Mouse (Mus musculus) heart, postnatal 14 days (tissue): ENCODE data around the gene Ubtd2. TPM values are rescaled to one million over a fixed set of nuclear protein-coding genes. Genes with fewer than 3 reads are reported as not detected.
A peak's percentile ranks its signal among the peaks of the same experiment; 100 is the strongest.

Source experiments
- DNase-seq, 2 experiments: peaks; one replicate each; pipeline ENCODE4 v3.0.0; 2021 to 2022
- intact Hi-C: fragments of 180-260 bp; cut with DNase I; formaldehyde crosslinking; loops from one replicate; pipeline ENCODE4 v1.15.1; 2025
- total RNA-seq, 2 experiments: library from RNA; stranded (reverse); gene quantifications; 2 replicates each; pipeline ENCODE4 v1.2.3; 2021

Ubtd2 gene
- total RNA-seq, 2 experiments from 2014 or later: 10.9 to 11.8 TPM

DNA sequence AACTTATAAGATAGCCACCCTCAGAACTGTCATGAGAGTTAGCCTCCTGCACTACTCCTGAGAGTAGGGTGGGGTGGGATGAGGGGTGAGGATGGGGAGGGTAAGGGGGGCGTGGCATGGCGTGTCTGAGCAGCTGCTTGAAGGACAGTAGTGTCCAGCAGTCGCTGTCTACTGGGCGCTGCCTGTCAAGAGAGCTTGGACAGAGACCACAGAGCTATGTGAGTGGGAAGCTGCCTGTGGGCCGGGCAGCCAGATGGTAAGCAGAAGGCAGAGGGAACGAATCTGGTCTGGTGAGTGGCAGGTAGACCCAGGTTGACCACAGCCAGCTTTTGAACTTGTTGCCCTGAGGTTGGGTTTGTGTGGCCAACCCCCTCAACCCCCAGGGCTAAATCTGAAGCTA, 85.3 kb downstream of the Ubtd2 start:
- DNase-seq: no peak
- intact Hi-C loops: no loop called here

DNA sequence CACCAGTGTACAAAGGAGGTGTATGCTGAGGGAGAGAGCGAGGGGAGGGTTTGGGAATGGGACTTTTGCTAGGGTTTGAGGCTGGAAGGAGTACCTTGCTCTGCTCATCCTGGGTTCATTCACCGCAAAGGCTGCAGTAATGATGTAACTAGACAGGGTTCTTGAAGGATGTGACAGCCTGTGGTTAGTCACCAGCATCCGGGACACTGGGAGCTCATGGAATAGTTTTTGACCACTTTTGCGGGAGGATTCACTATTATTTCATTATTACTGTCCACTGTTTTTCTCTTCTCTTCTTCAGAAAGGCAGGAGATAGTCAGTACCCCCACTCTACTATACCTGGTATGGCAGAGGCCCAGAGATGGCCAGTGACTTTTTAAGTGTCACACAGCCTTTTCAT, 87.0 kb downstream of the Ubtd2 start:
- DNase-seq: no peak
- intact Hi-C loops: no loop called here

DNA sequence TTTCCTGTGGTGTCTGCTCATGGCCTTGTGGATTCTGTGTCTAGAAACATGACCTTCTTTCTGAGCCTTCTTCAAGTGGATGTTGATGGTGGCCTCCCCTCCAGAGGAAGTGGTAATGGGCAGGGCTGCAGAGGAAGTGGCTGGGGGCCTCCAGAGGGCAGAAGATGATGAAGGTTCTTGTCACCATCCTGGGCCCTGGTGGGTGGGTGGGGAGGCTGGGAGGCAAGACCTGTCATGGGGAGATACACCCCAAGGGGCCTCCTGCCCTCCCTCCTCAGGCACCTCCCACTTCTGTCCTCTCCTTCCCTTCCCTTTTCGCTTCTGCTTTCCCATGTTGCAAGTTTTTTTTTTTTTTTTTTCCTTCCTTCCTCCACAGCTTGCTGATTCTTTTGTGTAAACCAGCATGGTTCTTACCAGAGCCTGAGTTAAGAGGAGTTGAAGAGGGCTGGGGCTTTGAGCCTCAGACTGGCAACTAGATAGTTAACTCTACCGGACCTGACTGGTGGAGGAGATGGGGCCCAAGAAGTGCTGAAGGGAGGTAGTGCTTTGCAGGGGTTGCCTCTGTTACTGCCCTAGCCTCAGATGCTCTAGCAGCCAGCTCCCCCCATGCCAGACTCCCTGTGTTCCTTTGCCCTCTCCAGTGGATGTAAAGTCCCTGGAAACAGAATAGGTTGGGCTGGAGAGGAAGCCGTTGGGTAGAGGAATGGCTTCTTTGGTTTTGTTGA, 87.7 kb downstream of the Ubtd2 start:
- intact Hi-C loops: no loop called here
- DNase-seq: no peak

DNA sequence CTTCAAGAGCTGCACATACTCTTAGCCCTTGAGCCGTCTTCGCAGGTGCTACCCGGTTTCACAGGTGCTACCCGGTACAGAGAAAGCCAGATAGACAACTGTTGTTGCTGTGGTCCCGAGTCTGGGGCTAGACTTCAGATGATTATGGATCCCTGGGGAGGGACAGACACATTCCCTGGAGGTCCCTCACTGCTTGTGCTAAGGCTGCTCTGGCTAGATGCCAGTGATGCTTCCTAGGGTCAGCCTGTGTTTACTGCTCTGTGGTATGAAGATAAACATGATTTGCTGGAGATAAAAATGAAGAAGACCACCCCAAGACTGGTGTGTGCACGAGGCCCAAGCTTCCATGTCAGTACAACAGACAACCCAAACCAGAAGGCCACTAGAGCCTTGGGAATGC, 88.9 kb downstream of the Ubtd2 start:
- intact Hi-C loops: no loop called here
- no peak for DNase-seq

DNA sequence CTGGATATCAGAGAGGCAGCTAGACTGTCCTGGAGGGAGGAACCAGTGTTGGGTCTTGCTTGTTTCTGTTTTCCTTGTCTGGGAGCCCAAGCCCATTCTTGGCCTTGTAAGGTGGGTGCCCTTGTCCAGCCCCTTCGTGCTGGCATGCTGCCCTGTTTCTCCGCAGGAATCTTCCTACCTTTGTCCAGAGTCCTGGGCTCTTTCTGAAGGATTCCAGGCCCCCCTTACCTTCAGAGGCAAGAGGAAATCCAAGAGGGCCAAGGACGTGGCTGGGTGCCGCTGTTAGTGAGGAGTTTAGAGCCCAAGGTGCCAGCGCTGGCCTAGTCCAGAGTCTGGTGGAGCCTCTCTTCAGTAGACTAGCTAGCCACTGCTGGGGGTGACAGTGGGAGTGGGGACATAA, 89.3 kb downstream of the Ubtd2 start:
- DNase-seq: no peak

DNA sequence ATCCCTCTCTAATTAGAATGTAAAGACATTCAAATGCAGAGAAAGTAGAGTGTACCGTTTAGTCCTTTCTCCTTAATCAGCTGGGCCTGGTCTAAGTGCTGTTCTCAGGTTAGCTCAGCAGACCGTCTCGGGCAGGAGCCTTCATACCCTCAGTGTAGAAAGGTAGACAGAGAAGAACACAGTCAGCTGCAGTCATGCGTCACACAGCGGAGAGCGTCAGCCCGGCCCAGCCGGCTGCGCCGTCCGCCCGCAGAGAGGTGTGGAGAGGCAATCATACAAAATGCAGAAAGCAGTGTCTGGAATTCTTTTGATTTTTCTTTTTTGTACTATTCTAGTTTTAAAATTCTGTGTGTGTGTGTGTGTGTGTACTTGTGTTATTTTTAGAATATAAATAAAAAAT, 90.4 kb downstream of the Ubtd2 start:
- intact Hi-C loops: no loop called here

More for the DNA sequence above, 89.3 kb downstream of the Ubtd2 start:
- intact Hi-C loops: no loop called here

DNA sequence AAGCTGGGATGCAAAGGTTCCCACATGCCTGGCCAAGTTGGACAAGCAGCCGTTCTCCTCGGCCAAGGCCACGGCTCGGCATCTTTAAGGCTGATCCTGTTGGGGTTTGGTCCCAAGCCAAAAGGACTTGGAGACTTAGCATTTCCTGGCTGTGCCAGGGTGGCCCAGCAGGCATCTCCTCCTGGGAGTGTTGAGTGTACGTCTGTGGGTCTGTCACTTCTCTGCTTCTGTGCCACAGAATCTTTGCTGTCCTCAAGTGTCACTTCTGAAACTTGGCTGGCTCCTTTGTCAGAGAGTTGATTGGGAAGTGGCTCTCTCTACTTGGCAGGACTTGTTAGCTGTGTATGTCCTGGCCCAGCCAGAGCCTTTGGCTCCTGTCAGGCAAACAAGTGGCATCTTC, 91.3 kb downstream of the Ubtd2 start:
- peak in 1 of 2 experiments; percentile 60 for DNase-seq
- intact Hi-C loops: no loop called here

More for the DNA sequence above, 90.4 kb downstream of the Ubtd2 start:
- no peak for DNase-seq

DNA sequence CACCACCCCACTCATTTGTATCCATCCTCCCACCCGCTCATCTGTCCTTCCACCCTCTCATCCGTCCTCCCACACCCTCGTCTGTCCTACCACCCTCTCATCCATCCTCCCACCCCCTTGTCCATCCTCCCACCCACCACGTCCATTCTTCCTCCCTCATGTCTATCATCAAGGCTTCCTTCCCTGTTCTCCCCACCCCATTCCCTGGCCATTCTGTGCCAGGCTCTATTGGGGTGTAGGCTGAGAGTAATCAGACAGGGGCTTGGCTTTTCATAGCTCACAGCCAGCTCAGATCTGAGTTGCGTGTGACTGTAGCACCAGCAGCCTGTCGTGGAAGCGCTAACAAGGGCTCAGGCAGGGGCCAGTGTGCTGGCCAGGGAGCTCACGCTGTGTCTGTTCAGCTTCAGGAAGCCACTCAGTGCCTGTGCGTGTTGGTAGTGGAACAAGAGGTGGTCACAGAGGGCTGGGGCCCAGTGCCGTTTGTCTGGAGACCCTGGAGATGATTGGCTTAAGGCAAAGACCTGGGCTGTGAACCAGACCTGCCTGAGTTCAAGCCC, 92.3 kb downstream of the Ubtd2 start:
- no peak for DNase-seq
- intact Hi-C loops: no loop called here

DNA sequence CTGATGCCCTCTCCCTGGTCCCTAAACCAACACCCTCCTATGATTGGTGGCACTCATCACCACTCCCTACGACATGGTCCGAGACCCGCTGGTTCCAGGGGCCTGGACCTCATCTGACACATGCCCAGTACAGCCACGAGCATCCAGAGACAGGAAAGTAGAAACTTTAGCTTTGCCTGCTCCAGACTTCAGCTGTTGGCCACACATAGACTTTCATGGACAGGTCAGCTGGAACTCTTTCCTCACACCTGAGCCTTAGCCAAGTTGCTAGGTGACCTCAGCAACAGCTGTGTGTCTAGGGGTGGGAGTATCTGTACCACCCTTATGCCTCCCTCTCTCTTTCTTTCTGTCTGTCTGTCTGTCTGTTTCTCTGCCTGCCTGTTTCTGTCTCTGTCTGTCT, 93.1 kb downstream of the Ubtd2 start:
- no peak for DNase-seq

DNA sequence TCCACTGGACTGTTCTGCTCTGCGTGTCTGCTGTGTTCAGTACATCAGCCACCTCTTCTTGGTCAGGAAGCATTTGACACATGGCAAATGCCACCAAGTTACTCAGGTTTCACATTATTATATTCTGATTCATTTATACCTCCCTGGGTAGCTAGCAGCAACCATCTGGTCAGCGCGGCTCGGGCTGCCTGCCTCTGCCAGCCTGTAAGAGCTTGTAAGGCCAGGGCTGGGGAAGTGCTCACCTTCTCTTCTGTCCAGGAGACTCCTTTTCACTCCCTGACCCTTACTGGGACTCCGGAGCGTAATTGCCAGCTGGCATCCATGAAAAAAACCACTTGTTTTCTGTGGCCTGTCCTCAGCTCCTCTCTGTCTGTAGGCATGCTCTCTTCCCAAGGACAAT, 94.1 kb downstream of the Ubtd2 start:
- no peak for DNase-seq
- intact Hi-C loops: no loop called here

More for the DNA sequence above, 93.1 kb downstream of the Ubtd2 start:
- intact Hi-C loops: no loop called here

DNA sequence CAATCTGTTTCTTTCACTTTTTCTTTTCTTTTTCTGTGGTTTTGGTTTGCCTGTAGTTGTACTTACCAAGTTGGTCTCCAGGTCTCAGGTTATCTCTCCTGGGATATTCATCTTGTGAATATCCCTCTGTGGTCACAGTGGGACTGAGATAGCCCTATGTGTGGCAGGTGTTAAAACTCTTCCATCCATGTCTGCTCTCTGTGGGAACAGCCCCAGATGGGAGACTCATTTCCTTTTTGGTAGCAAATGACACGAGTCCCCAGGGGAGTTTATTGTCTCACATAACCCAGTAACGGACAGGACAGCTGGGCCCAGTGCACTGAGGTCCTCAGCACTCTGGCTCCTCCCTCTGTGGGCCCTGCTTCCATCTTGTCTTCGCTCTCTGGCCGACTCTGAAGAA, 94.9 kb downstream of the Ubtd2 start:
- intact Hi-C loops: no loop called here
- no peak for DNase-seq

DNA sequence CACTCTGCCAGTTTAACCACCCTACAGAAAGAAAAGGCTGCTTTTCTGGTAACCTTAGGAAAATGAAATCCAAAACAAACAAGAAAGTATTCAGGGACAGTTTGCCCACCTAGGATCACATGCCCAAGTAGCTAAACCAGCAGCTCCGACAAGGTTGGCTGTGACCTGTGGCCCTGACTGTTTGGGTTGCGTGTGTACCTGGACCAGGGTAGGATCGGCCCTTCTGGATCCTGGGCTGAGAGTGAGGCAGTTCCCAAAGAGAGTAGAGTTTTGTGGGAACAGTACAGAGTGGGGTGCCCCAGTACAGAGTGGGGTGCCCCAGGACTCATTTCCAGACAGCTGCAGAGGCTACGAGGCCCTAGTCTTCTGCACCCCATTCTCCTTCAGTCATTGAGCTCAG, 95.9 kb downstream of the Ubtd2 start:
- DNase-seq: no peak
- intact Hi-C loops: no loop called here

DNA sequence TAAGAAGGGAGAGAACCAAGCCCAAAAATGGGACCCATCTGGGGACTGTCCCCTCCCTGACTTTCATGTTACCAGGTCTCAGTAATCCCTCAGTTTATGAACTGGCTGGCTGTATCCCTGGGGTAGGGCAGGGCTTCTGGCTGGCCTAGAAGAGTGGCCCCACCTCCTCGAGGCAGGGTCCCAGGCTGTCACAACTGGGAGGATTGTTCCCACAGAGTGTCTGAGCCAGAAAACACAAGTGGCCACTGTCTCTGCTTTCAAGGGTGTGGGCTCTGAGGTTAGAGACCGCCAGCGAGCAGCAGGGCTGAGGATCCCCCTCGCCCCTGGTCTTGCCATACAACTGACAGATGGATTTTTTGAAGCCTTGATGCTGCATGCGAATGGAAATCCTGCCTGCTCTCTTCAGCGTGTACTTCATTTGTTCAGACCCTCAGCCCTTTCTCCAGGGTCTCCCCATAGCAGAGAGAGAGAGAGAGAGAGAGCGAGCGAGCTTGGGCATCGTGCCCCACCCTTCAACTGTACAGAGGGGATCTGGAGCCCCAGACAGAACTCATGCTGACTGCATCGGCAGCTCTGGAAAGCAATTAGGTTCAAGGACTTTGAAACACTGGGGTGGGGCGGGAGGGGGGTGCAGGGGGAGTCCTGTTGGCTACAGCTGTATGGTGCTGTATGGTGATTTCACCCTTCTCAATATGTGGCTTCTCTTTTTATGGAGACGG, 96.6 kb downstream of the Ubtd2 start:
- no peak for DNase-seq

DNA sequence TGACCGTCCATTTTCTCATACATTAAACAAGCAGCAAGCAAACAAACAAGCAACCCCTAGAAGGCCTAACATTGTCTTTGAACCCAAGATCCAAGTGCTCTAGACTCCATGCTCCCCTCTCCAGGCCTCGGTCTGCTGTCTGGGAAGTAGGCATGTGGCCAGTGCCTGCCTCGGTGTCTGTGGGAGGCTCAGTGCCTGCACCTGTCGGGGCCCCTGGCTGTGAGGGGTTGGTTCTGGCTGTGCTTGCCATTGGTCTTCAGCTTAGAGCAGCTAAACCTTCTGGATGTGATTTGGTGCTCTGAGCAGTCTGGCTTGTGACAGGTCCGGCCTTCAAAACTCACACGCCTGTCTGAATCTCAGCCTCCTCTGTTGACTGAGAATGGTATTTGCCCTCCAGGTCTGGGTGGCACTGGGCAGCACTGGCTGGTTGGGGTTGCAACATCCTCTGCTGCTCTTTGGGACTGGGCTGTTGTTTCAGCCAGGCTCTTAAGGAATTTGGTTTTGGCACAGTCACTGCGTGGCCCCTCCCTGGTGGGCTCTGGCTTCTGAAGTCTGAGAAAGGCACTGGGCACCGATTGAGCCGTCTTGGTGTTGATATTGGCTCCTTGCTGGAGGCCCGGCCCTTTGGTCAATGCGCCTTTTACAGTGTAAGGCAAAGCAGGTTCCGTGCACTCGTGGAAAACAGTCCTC, 97.4 kb downstream of the Ubtd2 start:
- DNase-seq: no peak
- intact Hi-C loops: no loop called here

More for the DNA sequence above, 96.6 kb downstream of the Ubtd2 start:
- intact Hi-C loops: no loop called here

DNA sequence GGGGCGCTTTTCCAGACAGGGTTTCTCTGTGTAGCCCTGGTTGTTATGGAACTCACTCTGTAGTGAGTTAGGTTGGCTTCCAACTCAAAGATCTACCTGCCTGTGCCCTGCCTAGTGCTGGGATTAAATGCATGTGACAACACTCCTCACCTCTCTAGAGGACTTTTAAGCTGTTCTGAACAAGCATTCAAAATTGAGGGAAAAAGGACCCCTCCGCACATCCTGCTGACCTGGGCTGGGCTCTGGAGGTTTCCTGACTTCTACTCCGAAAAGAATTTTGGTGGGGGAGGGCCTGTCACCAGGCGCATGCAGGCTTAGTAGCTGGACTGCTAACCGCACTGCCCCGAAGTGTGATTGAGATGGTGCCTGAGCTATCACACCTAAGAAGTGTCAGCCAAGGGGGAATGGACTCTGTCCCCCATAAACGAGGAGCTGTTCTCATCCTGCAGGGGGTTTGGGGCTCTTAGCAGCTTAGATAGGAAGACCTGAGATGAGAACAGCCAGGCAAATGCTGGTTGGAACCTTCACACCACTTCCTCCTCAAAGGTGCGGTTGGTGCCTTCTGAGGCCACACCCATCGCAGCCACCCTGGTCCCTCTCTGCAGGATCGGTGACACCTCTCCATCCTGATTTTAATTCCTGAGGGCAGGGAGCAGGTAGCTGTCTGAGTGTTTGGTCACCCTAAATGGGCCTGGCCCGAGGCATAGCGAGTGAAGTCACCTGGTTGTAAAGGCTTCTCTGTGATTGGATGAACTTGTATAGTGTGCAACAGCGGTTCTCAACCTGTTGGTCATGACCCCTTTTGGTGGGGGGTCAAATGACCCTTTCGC, 98.4 kb downstream of the Ubtd2 start:
- intact Hi-C loops: no loop called here
- no peak for DNase-seq

DNA sequence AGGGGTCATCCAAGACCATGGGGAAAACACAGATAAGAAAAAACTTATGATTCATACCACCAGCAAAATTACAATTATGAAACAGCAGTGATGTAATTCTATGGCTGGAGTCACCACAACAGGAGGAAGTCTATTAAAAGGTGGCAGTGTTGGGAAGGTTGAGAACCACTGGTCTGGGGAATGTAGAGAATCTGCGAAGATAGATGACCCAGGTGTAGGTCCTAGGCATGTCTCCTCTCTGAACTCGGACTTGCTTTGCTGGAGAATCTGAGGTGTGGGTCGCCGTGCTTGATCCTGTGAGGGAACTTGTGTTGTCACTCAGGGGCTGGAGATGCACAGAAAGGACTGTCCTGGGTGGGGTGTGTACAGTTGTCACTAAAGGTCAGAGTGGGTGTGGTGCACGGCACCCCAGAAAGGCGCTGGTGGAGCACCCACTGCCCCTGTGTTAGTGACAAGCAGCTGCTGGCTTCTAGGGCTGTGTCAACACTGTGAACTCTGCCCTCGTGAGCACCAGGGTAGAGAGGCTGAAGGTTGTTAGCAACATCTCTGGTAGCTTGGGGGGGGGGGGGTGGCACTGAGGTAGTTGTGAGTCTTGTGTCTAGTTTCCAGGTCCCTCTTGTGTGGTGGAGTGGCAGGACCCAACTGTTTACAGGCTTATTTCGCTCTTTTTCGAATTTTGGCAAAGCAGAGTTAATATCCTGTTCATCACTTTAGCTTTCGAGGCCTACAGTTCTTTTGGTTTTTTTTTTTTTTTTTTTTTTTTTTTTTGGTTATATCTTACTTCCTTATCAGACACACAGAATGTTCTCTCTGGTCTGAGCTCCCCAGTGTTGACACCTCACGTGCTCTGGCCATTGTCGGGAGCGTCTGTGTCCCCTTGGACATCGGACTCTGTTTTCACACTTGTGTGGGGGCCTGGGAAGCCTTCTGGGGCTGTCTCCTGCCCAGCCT, 99.2 kb downstream of the Ubtd2 start:
- intact Hi-C loops: no loop called here
- DNase-seq: no peak

DNA sequence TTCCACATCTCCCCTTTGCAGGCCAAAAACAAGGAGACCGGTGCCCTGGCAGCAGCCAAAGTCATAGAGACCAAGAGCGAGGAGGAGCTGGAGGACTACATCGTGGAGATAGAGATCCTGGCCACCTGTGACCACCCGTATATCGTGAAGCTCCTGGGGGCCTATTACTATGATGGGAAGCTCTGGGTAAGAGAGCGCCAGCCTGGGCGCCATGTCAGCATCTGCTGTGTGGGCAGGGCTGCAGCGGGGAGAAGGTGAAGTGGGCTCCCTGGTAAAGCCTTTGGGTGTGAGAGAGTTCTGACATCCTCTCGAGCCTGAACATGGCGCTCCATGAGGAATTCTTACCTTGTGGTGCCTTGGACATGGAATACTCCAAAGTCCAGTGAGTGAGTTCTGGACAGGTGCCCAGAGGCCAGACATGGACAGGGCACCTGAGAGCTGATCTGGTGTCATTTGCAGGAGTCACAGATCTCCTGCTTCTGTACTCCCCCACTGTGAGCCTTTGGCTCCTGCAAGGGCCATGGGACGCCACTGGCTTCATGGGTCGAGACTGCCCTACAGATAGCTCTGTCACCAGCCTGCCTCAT, 100.0 kb downstream of the Ubtd2 start:
- DNase-seq: no peak
- intact Hi-C loops: no loop called here

DNA sequence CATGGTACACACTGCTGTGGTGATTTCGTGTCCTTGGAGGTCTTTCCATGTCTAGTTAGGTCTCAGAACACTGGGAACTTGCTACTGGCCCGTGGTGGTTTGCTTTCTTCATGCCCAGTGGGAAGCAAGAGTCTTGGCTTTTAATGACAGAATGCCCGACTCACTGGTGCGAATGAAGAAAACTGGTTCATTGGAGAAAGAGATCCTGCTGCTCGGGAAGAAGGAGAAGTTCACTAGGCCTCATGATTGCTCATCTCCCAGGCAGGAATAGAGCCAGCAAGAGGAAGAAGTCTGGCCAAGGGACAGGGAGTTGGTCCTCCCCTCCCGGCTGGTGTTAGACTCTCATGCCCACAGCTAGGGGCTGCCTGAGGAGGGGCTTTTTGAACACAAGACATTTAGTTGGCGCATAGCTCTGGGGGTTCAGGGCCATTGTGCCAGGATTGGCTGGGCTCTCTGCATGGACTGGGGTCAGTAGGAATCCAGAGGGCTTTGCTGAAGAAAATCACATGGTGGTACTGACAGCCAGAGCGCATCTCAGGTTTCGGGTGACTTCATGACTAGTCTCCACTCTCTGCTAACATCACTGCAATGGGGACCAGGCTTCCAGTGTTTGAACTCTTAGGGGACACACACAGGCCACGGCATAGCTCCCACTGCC, 101.3 kb downstream of the Ubtd2 start:
- intact Hi-C loops: no loop called here
- DNase-seq: no peak
